Mouse (Mus musculus) heart, postnatal 0 days (tissue): ENCODE measurements at regions not wholly inside any gene's neighbourhood (a gene's known extent, or its start where the extent isn't known, plus 50 kb on each side); places are given as distances from the start of the nearest gene placed in this dataset.

Experiments
- ATAC-seq: fragments of 200-750 bp; cut with Nextera tagmentation; 2 replicates; pipeline ENCODE4 v1.8.0; 2017; ENCODE audit warnings: low read depth, moderate number of reproducible peaks, moderate library complexity; ENCODE audit not compliant: insufficient read depth
- DNase-seq: peaks from one replicate; pipeline ENCODE4 v3.0.0-alpha.2; 2016; ENCODE audit warnings: low spot score
- H3K27ac ChIP-seq: fragments of 300-500 bp; sonication (generic); 2 replicates; pipeline ENCODE4 v1.5.1; 2014; ENCODE audit warnings: low read depth, mild to moderate bottlenecking
- H3K27me3 ChIP-seq: fragments of 300-500 bp; sonication (generic); 2 replicates; pipeline ENCODE4 v1.6.1; 2014; ENCODE audit warnings: low read length, mixed read lengths; ENCODE audit not compliant: control insufficient read depth, insufficient read depth
- H3K36me3 ChIP-seq: fragments of 300-500 bp; sonication (generic); replicated peaks from 2 replicates; pipeline ENCODE4 v1.6.1; 2014; ENCODE audit warnings: low read length, mixed read lengths; ENCODE audit not compliant: control insufficient read depth, insufficient read depth
- H3K4me1 ChIP-seq: fragments of 300-500 bp; sonication (generic); 2 replicates; pipeline ENCODE4 v1.6.1; 2014; ENCODE audit warnings: antibody characterized with exemption; ENCODE audit not compliant: control insufficient read depth, insufficient read depth
- H3K4me2 ChIP-seq: fragments of 300-500 bp; sonication (generic); 2 replicates; pipeline ENCODE4 v1.6.1; 2014; ENCODE audit warnings: low read depth, mild to moderate bottlenecking, low read length, moderate library complexity
- H3K4me3 ChIP-seq: fragments of 300-500 bp; sonication (generic); 2 replicates; pipeline ENCODE4 v1.5.1; 2014; ENCODE audit warnings: low read depth, low read length
- H3K9ac ChIP-seq: fragments of 300-500 bp; sonication (generic); replicated peaks from 2 replicates; pipeline ENCODE4 v1.6.1; 2014; ENCODE audit warnings: low read depth, low read length, mixed read lengths
- H3K9me3 ChIP-seq: fragments of 300-500 bp; sonication (generic); replicated peaks from 2 replicates; pipeline ENCODE4 v1.6.1; 2016; ENCODE audit warnings: low read length; ENCODE audit not compliant: control insufficient read depth
- CTCF ChIP-seq: IDR thresholded peaks from 2 replicates; pipeline ENCODE4 v1.5.1; 2016; ENCODE audit warnings: antibody characterized with exemption, control low read depth, low read depth
- EP300 ChIP-seq: IDR thresholded peaks from 2 replicates; pipeline ENCODE4 v1.6.1; 2016; ENCODE audit warnings: antibody characterized with exemption, low read depth
- WGBS: fragments of 180-500 bp; shearing (Covaris S2); extraction: QIAGEN DNeasy Blood & Tissue Kit; methylation state at CpG from one replicate; pipeline ENCODE4 v1.1.7; 2014; 5-methylcytosine and 5-hydroxymethylcytosine counted together

- H3K27ac ChIP-seq: no peak overlapping the region
- no peaks in the 10 kb centered on the region for H3K4me1 ChIP-seq
- DNase-seq (no peak), ATAC-seq (no peak)
- H3K4me2 ChIP-seq: no peak overlapping the region
- WGBS: 59% methylated on average over 2 of the region's 2 CpGs
- H3K9ac ChIP-seq: no peak overlapping the region
- H3K36me3 ChIP-seq: no peaks in the 10 kb centered on the region
- no peaks in the 10 kb centered on the region for H3K27me3 ChIP-seq
- H3K9me3 ChIP-seq: no peaks in the 10 kb centered on the region
- TF ChIP-seq CTCF: no peak
- TF ChIP-seq EP300: no peak
- no peak overlapping the region for H3K4me3 ChIP-seq
These were observed 65.2 kb upstream of the Cabcoco1 start for GRCm38 (mm10) chr10:68606848-68607247.

DNA sequence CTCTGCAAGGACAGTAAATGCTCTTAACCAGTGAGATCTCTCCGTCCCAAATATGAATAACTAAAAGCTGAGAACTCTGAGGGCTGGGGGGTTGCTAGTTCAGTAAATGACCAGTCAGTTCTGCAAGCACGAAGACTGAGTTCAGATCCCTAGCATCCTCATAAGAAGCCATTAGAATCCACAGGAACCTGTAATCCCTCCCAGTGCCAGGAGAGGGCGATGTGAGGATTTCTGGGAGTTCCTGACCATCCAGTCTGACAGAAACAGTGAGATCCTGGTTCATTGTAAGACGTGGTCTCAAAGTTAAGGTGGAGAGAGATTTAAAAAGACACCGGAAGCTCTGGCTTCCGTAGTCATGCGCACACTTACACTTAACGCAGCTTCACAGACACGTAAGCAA is 70.2 kb upstream of the Cabcoco1 start:
- no peaks in the 10 kb centered on the region for H3K4me1 ChIP-seq
- DNase-seq: no peak
- H3K9me3 ChIP-seq: no peaks in the 10 kb centered on the region
- H3K9ac ChIP-seq: no peak overlapping the region
- H3K4me2 ChIP-seq: no peak overlapping the region
- WGBS: 80% methylated on average over 9 of the region's 9 CpGs
- no peak for TF ChIP-seq EP300
- peak; percentile 23; the same call in 1 of the 2 replicates for TF ChIP-seq CTCF
- no peaks in the 10 kb centered on the region for H3K36me3 ChIP-seq
- no peak for ATAC-seq
- no peaks in the 10 kb centered on the region for H3K27me3 ChIP-seq
- no peak overlapping the region for H3K27ac ChIP-seq
- no peak overlapping the region for H3K4me3 ChIP-seq

DNA sequence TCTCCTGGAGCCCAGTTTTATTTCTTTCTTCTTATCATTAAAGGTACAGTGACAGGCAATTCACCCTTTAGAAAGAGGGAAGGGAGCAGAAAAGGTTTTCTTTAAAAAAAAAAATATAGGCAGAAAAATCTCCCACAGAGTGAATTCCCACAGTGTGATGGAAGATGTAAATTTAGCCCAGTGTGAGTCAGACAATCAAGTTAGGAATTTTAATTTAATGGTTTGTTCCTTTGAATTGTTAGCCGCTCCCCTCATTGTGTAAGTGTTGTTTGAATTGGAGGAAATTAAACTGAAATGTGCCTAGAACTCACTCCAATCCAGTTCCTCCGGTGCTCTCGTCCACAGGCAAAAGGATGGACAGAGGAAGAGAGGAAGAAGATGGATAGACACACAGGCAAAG is 71.0 kb upstream of the Cabcoco1 start:
- no peak for TF ChIP-seq CTCF
- WGBS: 63% methylated on average over 3 of the region's 3 CpGs
- Histone ChIP-seq H3K9ac (no peak overlapping the region), H3K4me1 (no peaks in the 10 kb centered on the region), H3K27me3 (no peaks in the 10 kb centered on the region), H3K4me2 (no peak overlapping the region), H3K36me3 (no peaks in the 10 kb centered on the region), H3K27ac (no peak overlapping the region), H3K4me3 (no peak overlapping the region), H3K9me3 (no peaks in the 10 kb centered on the region)
- ATAC-seq: no peak
- no peak for DNase-seq

DNA sequence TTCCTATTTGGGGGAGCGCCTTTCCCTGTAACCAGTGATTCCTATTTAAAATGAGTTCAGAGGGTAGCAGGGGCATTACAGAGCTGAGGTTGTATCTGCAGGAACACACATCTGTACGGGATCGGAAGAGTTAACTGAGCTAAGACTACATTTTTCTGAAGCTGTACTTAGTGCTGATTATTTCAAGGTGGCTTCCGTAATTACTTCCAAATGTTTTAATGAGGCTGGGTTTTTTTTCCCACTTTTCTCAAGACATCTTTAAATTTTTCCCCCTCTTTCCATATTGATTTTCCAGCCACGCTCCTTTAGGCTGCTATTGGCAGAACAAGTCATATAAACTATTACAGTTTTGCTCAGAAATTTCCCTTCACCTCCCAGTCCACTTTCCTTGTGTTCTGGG is 82.1 kb upstream of the Cabcoco1 start:
- Histone ChIP-seq H3K4me3 (no peak overlapping the region), H3K4me2 (no peak overlapping the region), H3K4me1 (no peaks in the 10 kb centered on the region), H3K9ac (no peak overlapping the region), H3K27ac (no peak overlapping the region), H3K36me3 (no peaks in the 10 kb centered on the region), H3K27me3 (no peaks in the 10 kb centered on the region), H3K9me3 (no peaks in the 10 kb centered on the region)
- ATAC-seq (no peak), DNase-seq (no peak)
- TF ChIP-seq EP300 (no peak), CTCF (no peak)
- 84% methylated on average over 5 of the region's 5 CpGs for WGBS

DNA sequence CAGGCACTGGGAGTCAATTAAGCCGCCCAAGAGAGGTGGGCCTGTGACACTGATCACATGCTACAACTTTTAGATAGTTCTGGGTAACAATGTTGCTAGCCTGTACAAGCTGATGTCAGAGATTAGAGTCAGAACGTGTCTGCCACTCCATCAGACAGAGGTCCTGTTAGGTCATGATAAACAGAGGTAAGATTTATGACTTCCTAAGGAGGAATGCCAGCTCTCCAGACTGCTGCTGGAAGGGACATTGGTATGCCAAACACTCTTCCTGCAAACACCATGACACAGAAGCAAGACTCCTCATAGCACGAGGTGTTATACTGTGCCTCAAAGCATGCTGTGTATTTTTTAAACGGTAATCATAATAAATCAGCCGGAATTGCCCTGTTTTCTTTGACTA is 83.6 kb upstream of the Cabcoco1 start:
- H3K9ac ChIP-seq: no peak overlapping the region
- WGBS: 49% methylated on average over 5 of the region's 5 CpGs
- no peaks in the 10 kb centered on the region for H3K36me3 ChIP-seq
- DNase-seq (no peak), ATAC-seq (no peak)
- no peak overlapping the region for H3K27ac ChIP-seq
- no peak for TF ChIP-seq CTCF
- no peak for TF ChIP-seq EP300
- no peaks in the 10 kb centered on the region for H3K9me3 ChIP-seq
- H3K27me3 ChIP-seq: no peaks in the 10 kb centered on the region
- no peaks in the 10 kb centered on the region for H3K4me1 ChIP-seq
- no peak overlapping the region for H3K4me2 ChIP-seq
- H3K4me3 ChIP-seq: no peak overlapping the region

- no peak overlapping the region for H3K4me3 ChIP-seq
- no peak for ATAC-seq
- no peak for TF ChIP-seq EP300
- TF ChIP-seq CTCF: no peak; the same call in 1 of the 2 replicates
- no peaks in the 10 kb centered on the region for H3K36me3 ChIP-seq
- H3K27me3 ChIP-seq: no peaks in the 10 kb centered on the region
- WGBS: 36% methylated on average over 2 of the region's 2 CpGs
- H3K9ac ChIP-seq: no peak overlapping the region
- H3K4me2 ChIP-seq: no peak overlapping the region
- H3K9me3 ChIP-seq: no peaks in the 10 kb centered on the region
- no peak for DNase-seq
- no peaks in the 10 kb centered on the region for H3K4me1 ChIP-seq
- H3K27ac ChIP-seq: no peak overlapping the region
These were observed 84.1 kb upstream of the Cabcoco1 start for GRCm38 (mm10) chr10:68625752-68626151.
